Mouse (Mus musculus) B cell, adult (primary cell): ENCODE data around the gene Ermap. TPM values are rescaled to one million over a fixed set of nuclear protein-coding genes. Genes with fewer than 3 reads are reported as not detected.

Source experiments
- total RNA-seq: library from RNA; stranded (reverse); gene quantifications from 4 replicates; pipeline ENCODE4 v1.2.4, GENCODE M21; 2023; ENCODE audit not compliant: inconsistent age

Ermap gene
- total RNA-seq = 0.74 to 3.5 TPM (median 1.1 TPM) in 4 replicates

DNA sequence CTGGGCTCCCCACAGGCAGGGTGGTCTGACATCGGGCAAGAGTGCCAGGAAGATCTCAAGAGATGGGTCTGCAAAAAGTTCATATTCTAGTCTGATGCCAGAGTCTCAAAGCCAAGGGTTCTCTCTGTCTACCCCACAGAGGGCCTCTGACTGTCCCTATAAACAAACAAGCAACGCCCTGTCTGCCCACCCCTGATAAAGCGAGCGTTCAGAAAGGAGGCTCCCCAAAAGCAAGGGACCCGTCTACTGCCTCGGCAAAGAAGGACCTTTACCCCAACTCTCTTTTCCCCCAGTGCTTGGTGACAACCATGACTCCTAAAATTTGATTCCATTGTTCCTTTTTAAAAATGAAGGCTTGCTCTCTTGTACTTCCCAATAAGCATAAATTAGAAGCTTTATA lies at the start of gene Ermap:
Gene Ermap, minus strand, starts transcription at position 148 of the 400 bp plus-strand sequence.

DNA sequence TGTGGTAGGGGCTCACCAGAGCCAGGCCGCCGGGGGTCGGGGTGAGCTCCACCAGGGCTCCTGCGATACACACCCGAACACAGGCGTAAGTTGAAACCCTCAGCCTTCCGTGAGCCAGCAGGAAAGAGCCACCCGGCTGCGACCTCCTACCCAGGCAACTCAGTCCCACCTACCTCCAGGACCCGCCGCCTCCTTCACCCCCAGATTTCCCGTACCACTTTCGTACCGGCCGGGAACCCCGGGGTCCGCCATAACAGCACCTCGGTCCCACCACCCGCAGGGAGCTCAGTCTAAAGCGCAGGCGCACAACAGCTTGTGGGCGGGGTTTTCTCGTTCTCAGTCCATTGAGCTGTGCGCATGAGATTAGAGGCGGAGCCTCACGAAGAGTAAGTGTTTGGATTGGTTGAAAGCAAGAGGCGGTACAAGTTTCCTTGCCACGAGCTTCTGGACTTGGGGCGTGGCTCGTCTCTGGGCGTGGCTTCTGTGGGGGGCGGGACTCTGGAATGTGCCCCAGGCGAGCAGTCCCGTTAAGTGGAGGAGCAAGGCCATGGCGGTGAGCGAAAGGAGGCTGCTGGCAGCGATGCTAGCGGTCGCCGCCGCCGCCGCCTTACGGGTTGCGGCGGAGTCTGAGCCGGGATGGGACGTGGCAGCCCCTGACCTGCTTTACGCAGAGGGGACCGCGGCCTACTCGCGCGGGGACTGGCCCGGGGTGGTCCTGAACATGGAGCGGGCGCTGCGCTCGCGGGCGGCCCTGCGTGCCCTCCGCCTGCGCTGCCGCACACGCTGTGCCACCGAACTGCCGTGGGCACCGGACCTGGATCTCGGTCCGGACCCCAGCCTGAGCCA lies 42.8 kb upstream of the Ermap start, which contains the start of the genes AU022252 and P3h1:
Gene AU022252, minus strand, starts transcription at position 303 of the 846 bp plus-strand sequence.
Gene P3h1, plus strand, starts transcription at position 506 of the 846 bp plus-strand sequence.

GRCm38 (mm10) chr4:119218169-119218568 lies 28.4 kb upstream of the Ermap start, which contains the start of gene Tmem269:
Gene Tmem269 (minus strand): TSS chr4:119218217.

DNA sequence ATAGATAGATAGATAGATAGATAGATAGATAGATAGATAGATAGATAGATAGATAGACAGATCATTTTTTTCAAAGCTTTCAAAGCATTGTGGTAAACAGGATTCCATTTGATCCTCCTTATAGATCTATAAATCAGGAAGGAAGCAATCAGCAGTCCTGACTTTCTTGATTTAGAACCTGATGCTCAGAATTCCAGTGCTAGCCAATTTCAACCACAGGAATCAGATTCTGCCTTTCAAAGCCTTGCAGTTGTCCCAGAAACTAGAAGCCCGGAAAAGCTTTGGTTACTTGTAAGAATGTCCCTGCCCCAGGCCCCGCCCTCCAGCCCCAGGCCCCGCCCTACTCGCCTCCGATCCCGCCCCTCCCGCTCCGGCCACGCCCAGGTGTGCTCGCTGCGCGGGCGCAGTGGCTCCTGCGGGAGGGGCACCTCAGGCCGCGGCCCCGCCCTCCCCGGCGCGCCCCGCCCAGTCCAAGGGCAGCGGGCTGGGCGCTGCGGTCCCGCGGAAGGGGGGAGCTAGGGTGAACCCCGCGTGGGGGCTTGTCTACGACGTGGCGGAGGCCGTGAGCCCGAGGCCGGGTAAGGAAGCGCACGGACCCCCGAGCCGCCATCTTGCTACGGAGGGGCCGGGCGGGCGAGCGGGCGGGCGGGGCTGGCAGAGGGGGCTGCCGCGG lies 5.2 kb upstream of the Ermap start, which contains the start of gene Svbp:
Gene Svbp, plus strand, starts transcription at position 398 of the 673 bp plus-strand sequence.

DNA sequence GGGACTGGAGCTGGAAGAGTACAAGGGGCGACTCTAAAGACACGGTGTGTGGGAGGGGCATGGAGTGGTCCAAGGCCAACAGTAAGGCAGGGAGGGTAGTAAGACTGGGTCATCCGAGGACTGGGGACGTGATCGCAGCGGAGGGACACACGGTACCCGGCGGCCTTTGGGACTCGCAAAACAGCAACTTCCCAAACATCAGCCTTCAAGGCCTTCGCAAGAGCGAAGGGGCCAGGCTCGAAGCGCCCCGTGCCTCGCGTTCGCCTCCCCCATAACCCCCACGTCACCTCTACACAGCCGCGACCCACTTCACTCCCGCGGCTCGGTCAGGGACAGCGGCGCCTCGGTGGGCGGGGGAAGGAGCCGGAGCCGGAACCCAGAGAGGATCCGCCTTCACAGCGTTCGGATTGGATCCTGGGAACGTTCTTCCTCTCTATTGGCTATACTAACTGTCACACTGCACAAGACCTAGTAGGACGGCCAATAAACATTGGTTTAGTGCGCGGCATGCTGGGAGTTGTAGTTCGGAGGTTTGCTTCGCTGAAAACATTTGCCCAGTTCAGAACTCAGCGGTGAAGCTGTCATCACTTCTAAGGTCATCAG lies 15.9 kb downstream of the Ermap start, which contains the start of gene Zfp691:
Gene Zfp691, minus strand, starts transcription at position 345 of the 603 bp plus-strand sequence.

Other genes with a start within 250 kb of the Ermap start
- not detected in 4 replicates for gene Lao1, start 228.4 kb downstream of the Ermap start, total RNA-seq
- 45.6 to 51.8 TPM (median 51.3 TPM) in 4 replicates for gene Slc2a1, start 81.3 kb downstream of the Ermap start, total RNA-seq
- gene Zfp691, start 15.8 kb downstream of the Ermap start, total RNA-seq = 8.3 to 13.8 TPM (median 10.6 TPM) in 4 replicates
- gene Svbp, start 5.3 kb upstream of the Ermap start, total RNA-seq = 22.4 to 25.2 TPM (median 23.2 TPM) in 4 replicates
- not detected in 4 replicates for gene Tmem269, start 28.2 kb upstream of the Ermap start, total RNA-seq
- gene AU022252, start 42.7 kb upstream of the Ermap start, total RNA-seq = 9.6 to 13.7 TPM (median 11.9 TPM) in 4 replicates
- 1.3 to 3.6 TPM (median 2.0 TPM) in 4 replicates for gene P3h1, start 42.9 kb upstream of the Ermap start, total RNA-seq
- not detected in 4 replicates for gene Cldn19, start 65.4 kb upstream of the Ermap start, total RNA-seq
- gene Ybx1, start 104.6 kb upstream of the Ermap start, total RNA-seq = 409 to 442 TPM (median 426 TPM) in 4 replicates
- gene Ppih, start 130.5 kb upstream of the Ermap start, total RNA-seq = 25.2 to 29.8 TPM (median 27.0 TPM) in 4 replicates
- gene Ccdc30, start 225.5 kb upstream of the Ermap start, total RNA-seq = 0.63 to 1.2 TPM (median 0.74 TPM) in 3 of 4 replicates, not detected in the other
- gene Ppcs, start 232.4 kb upstream of the Ermap start, total RNA-seq = 8.9 to 12.1 TPM (median 10.3 TPM) in 4 replicates
- not detected in 4 replicates for gene Zmynd12, start 232.8 kb upstream of the Ermap start, total RNA-seq